Mouse (Mus musculus) heart, adult 11 months (tissue): ENCODE data around the gene Cd109.

ENCODE experiments used
- DNase-seq: peaks from one replicate; pipeline ENCODE4 v3.0.0; 2022

Cd109 gene

GRCm38 (mm10) chr9:78646008-78646777, 30.8 kb downstream of the Cd109 start:
- DNase-seq: no peak

- no peak for DNase-seq
Measured at GRCm38 (mm10) chr9:78648641-78649040, 33.3 kb downstream of the Cd109 start.

GRCm38 (mm10) chr9:78649398-78649797, 34.1 kb downstream of the Cd109 start:
- no peak for DNase-seq

- DNase-seq: no peak
Measured at GRCm38 (mm10) chr9:78657564-78657963, 42.2 kb downstream of the Cd109 start.

GRCm38 (mm10) chr9:78671446-78671985, 56.2 kb downstream of the Cd109 start:
- no peak for DNase-seq

GRCm38 (mm10) chr9:78700691-78701090, 85.3 kb downstream of the Cd109 start:
- DNase-seq: no peak

GRCm38 (mm10) chr9:78702509-78703239, 87.3 kb downstream of the Cd109 start:
- no peak for DNase-seq

GRCm38 (mm10) chr9:78720888-78721798, 105.8 kb downstream of the Cd109 start:
- no peak for DNase-seq

GRCm38 (mm10) chr9:78731931-78732330, 116.6 kb downstream of the Cd109 start:
- DNase-seq: no peak

GRCm38 (mm10) chr9:78735519-78735918, 120.2 kb downstream of the Cd109 start:
- DNase-seq: no peak

- DNase-seq: no peak
Measured at GRCm38 (mm10) chr9:78742012-78742411, 126.7 kb downstream of the Cd109 start.

- DNase-seq: peak; percentile 95
Measured at GRCm38 (mm10) chr9:78750246-78750645, 134.9 kb downstream of the Cd109 start.
